Mouse (Mus musculus): ENCODE data around the gene Ttc7b. TPM values are rescaled to one million over a fixed set of nuclear protein-coding genes. Genes with fewer than 3 reads are reported as not detected.

Ttc7b gene
- total and polyA plus RNA-seq, 3 experiments = 71.6 to 84.4 (median 82.0) TPM

DNA sequence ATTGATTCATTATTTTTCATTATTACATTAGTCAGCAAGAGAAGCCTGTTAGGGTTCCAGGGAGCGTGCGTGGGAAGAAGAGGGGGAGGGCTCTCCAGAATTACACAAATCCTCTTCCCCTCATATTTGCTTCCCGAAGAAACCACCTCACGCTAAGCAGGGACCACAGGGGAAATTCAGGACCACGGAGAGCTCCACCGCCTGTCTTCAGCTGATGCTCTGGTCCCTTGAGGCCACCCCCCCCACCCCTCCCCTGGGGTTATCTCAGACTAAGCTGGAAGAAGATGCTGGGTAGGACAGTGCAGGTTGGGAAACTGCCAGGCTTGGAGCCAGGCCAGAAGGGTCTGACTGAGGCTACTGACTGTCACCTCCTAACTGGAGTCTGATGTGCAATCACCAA lies 252.6 kb downstream of the Ttc7b start:
- Histone ChIP-seq H3K27ac (no peak overlapping the region), H3K27me3 (ENCODE audit: control insufficient read depth, insufficient read depth, low read length) (no peaks in the 10 kb centered on the region), H3K9ac (ENCODE audit: low read depth, low read length) (no peak overlapping the region), H3K79me2 (replicated peaks; ENCODE audit: control insufficient read depth, insufficient read depth, low read length) (no peaks in the 10 kb centered on the region), H3K4me3 (no peak overlapping the region), H3K36me3 (ENCODE audit: control insufficient read depth, insufficient read depth, low read length) (no peaks in the 10 kb centered on the region), H3K4me1 (ENCODE audit: control insufficient read depth, insufficient read depth, low read length) (peaks cover 19% of the 10 kb centered on the region)
- no peak for TF ChIP-seq EP300 (IDR thresholded peaks at IDR 0.05; ENCODE audit: insufficient read depth, low read depth, low read length)
- TF ChIP-seq POLR2A (IDR thresholded peaks at IDR 0.05; ENCODE audit: insufficient read depth, low read depth, low read length) = no peak
- no peak for TF ChIP-seq CTCF (IDR thresholded peaks at IDR 0.05)
- DNase-seq = peak; percentile 33 to 56
- intact Hi-C loops (cut with DNase I) = loop anchor here (5.0 kb wide), 1 partner anchor 41 kb away; no protein-coding TSS in a partner anchor
- 12% methylated on average over 6 of the region's 6 CpGs for WGBS

DNA sequence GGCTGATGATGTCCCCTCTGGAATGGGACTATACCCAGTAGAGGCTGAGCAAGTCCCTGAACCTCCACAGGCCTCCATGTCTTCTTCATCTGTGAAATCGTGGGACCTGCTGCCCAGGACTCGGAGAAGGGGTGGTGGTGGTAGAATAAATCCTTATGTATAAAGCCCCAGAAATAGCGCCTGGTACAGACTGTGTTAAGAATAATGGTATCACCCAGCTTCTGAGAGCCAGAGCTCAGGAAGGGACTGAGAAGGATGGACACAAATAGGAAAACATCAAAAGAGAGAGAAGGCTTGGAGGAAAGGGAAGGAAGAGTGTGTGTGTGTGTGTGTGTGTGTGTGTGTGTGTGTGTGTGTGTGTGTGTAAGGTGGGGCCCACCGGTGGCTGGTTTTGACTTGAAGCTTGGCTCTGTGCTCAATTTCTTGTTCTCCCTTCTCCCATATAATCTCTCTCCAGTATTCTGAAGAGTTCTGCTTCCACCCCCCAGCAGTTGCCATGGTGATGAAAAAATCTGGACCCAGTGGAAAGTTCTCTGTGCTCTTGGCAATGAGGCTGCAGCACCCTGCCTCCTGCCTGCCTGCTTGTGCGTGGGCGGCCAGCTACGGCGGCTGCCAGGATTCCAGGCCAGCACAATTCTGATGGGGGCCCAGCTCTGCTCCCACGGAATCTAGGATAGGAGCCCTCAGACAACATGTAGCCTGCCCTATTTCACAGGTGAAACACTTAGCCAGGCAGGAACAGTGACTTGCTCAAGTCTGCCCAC lies 254.9 kb downstream of the Ttc7b start:
- H3K27ac ChIP-seq = no peak overlapping the region
- H3K36me3 ChIP-seq (ENCODE audit: control insufficient read depth, insufficient read depth, low read length) = no peaks in the 10 kb centered on the region
- H3K4me3 ChIP-seq = no peak overlapping the region
- no peaks in the 10 kb centered on the region for H3K27me3 ChIP-seq (ENCODE audit: control insufficient read depth, insufficient read depth, low read length)
- H3K9ac ChIP-seq (ENCODE audit: low read depth, low read length) = no peak overlapping the region
- peaks cover 9% of the 10 kb centered on the region for H3K4me1 ChIP-seq (ENCODE audit: control insufficient read depth, insufficient read depth, low read length)
- DNase-seq = peak; percentile 61 to 72
- no peaks in the 10 kb centered on the region for H3K79me2 ChIP-seq (replicated peaks; ENCODE audit: control insufficient read depth, insufficient read depth, low read length)
- WGBS = 49% methylated on average over 8 of the region's 9 CpGs
- no peak for TF ChIP-seq CTCF (IDR thresholded peaks at IDR 0.05)
- no peak for TF ChIP-seq EP300 (IDR thresholded peaks at IDR 0.05; ENCODE audit: insufficient read depth, low read depth, low read length)
- TF ChIP-seq POLR2A (IDR thresholded peaks at IDR 0.05; ENCODE audit: insufficient read depth, low read depth, low read length) = no peak
- intact Hi-C loops (cut with DNase I) = loop anchor here (5.0 kb wide), 1 partner anchor 38 kb away; no protein-coding TSS in a partner anchor

DNA sequence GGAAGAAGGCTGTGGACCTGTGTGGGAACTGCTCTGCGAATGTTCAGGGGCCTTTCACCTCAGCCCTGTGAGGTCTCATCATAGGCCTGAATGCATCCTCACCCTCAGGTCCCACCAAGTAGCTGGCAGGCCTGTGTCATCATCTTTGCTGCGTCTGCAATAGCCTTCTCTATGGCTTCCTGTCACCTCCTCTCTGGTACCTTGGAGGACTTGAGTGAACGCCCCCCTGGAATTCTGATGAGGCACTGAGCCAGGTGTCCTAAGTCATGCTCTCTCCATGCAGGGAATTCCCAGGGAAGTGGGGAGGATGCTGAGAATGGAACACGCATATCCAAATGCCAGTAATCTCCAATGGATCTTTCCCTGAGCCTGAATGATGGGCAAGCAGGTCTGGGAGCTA lies 255.7 kb downstream of the Ttc7b start:
- TF ChIP-seq EP300 (IDR thresholded peaks at IDR 0.05; ENCODE audit: insufficient read depth, low read depth, low read length) = no peak
- no peak for TF ChIP-seq CTCF (IDR thresholded peaks at IDR 0.05)
- TF ChIP-seq POLR2A (IDR thresholded peaks at IDR 0.05; ENCODE audit: insufficient read depth, low read depth, low read length) = no peak
- intact Hi-C loops (cut with DNase I) = loop anchor here (5.0 kb wide), 1 partner anchor 38 kb away; no protein-coding TSS in a partner anchor
- peaks cover 5% of the 10 kb centered on the region; the same call in 1 of the 2 replicates for H3K4me1 ChIP-seq (ENCODE audit: control insufficient read depth, insufficient read depth, low read length)

DNA sequence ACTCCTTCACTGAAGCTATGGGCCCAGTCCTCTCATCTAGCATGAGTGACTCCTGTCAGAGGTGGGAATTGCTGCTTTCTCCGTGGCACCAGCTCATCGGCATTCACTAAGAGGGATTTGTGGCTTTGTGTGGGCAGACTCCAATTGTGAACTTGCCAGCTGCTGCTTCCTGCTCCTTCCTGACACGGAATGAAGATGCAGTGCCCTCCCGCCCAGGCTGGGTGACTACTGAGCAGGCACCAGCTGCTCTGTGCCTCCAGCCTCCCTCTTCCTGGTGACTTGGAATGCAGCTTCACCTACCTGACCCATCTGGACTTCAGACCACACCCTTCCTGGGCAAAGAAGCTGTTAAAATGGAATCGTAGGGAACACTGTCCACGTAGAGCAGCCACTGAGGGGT lies 257.8 kb downstream of the Ttc7b start:
- DNase-seq = no peak
- WGBS = 67% methylated on average over 6 of the region's 6 CpGs
- TF ChIP-seq POLR2A (IDR thresholded peaks at IDR 0.05; ENCODE audit: insufficient read depth, low read depth, low read length) (no peak), EP300 (IDR thresholded peaks at IDR 0.05; ENCODE audit: insufficient read depth, low read depth, low read length) (no peak), CTCF (IDR thresholded peaks at IDR 0.05) (no peak)
- Histone ChIP-seq H3K4me3 (no peak overlapping the region), H3K9ac (ENCODE audit: low read depth, low read length) (no peak overlapping the region), H3K4me1 (ENCODE audit: control insufficient read depth, insufficient read depth, low read length) (peaks cover 3% of the 10 kb centered on the region; the same call in 1 of the 2 replicates), H3K79me2 (replicated peaks; ENCODE audit: control insufficient read depth, insufficient read depth, low read length) (no peaks in the 10 kb centered on the region), H3K27me3 (ENCODE audit: control insufficient read depth, insufficient read depth, low read length) (no peaks in the 10 kb centered on the region), H3K27ac (no peak overlapping the region), H3K36me3 (ENCODE audit: control insufficient read depth, insufficient read depth, low read length) (no peaks in the 10 kb centered on the region)
- intact Hi-C loops (cut with DNase I) = no loop called here

More for the DNA sequence above, 255.7 kb downstream of the Ttc7b start:
- Histone ChIP-seq H3K4me3 (no peak overlapping the region), H3K9ac (ENCODE audit: low read depth, low read length) (no peak overlapping the region), H3K79me2 (replicated peaks; ENCODE audit: control insufficient read depth, insufficient read depth, low read length) (no peaks in the 10 kb centered on the region), H3K27me3 (ENCODE audit: control insufficient read depth, insufficient read depth, low read length) (no peaks in the 10 kb centered on the region), H3K27ac (no peak overlapping the region), H3K36me3 (ENCODE audit: control insufficient read depth, insufficient read depth, low read length) (no peaks in the 10 kb centered on the region)
- DNase-seq = no peak
- WGBS = 57% methylated on average over 4 of the region's 4 CpGs

DNA sequence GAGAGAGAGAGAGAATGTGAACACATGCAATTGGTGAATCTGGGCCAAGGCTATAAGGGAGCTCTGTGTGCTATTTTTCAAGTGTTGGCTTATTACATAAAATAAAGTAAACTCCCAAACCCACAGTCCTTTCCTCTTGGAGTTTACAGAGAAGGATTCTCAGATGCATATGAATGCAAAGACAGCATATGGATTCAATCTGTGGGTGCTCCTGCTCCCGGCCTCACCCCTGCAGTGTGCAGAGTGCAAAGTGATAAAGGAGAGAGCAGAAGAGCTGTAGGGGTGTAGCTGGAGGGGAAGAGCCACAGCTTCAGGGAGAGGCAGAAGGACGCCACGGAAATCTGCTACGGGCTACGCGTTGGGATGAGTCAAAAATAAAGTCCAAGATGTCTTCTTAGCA lies 258.9 kb downstream of the Ttc7b start:
- no peak overlapping the region for H3K4me3 ChIP-seq
- 0 out of 2 replicates have a peak, but pooled peaks cover 1% of the 10 kb centered on the region for H3K4me1 ChIP-seq (ENCODE audit: control insufficient read depth, insufficient read depth, low read length)
- 80% methylated on average over 6 of the region's 6 CpGs for WGBS
- DNase-seq = no peak
- H3K36me3 ChIP-seq (ENCODE audit: control insufficient read depth, insufficient read depth, low read length) = no peaks in the 10 kb centered on the region
- intact Hi-C loops (cut with DNase I) = no loop called here
- TF ChIP-seq CTCF (IDR thresholded peaks at IDR 0.05) = no peak
- TF ChIP-seq EP300 (IDR thresholded peaks at IDR 0.05; ENCODE audit: insufficient read depth, low read depth, low read length) = no peak
- no peak for TF ChIP-seq POLR2A (IDR thresholded peaks at IDR 0.05; ENCODE audit: insufficient read depth, low read depth, low read length)
- H3K27me3 ChIP-seq (ENCODE audit: control insufficient read depth, insufficient read depth, low read length) = no peaks in the 10 kb centered on the region
- no peaks in the 10 kb centered on the region for H3K79me2 ChIP-seq (replicated peaks; ENCODE audit: control insufficient read depth, insufficient read depth, low read length)
- no peak overlapping the region for H3K9ac ChIP-seq (ENCODE audit: low read depth, low read length)
- H3K27ac ChIP-seq = no peak overlapping the region

DNA sequence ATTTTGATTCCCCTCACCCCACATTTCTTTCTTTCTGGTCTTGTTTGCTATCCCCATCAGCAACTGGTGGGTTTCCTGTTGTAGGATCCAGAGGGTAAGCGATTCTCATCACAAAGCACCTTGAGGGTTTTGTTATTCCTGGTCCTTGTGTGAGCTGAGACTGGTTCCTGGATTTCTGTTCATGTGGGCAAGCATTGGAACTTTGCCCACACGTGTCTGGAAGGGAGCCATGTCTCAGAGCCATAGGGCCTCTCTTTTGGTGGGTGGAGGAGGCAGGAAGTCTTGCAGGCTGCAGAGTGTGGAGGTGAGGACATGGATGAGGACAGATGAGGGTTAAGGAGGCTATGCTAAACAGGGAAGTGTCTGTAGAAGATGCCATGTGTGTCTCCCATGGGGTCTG lies 260.5 kb downstream of the Ttc7b start:
- Histone ChIP-seq H3K79me2 (replicated peaks; ENCODE audit: control insufficient read depth, insufficient read depth, low read length) (no peaks in the 10 kb centered on the region), H3K4me1 (ENCODE audit: control insufficient read depth, insufficient read depth, low read length) (0 out of 2 replicates have a peak, but pooled peaks cover 1% of the 10 kb centered on the region), H3K27ac (no peak overlapping the region), H3K4me3 (no peak overlapping the region), H3K36me3 (ENCODE audit: control insufficient read depth, insufficient read depth, low read length) (no peaks in the 10 kb centered on the region), H3K27me3 (ENCODE audit: control insufficient read depth, insufficient read depth, low read length) (no peaks in the 10 kb centered on the region), H3K9ac (ENCODE audit: low read depth, low read length) (no peak overlapping the region)
- 48% methylated on average over 2 of the region's 2 CpGs for WGBS
- no peak for DNase-seq
- intact Hi-C loops (cut with DNase I) = no loop called here
- no peak for TF ChIP-seq POLR2A (IDR thresholded peaks at IDR 0.05; ENCODE audit: insufficient read depth, low read depth, low read length)
- no peak for TF ChIP-seq EP300 (IDR thresholded peaks at IDR 0.05; ENCODE audit: insufficient read depth, low read depth, low read length)
- TF ChIP-seq CTCF (IDR thresholded peaks at IDR 0.05) = no peak

All from heart, adult 2 months (tissue).